Mouse (Mus musculus) ES-E14 (cell line): ENCODE measurements around the gene Fam171a2. TPM values are rescaled to one million over a fixed set of nuclear protein-coding genes. Genes with fewer than 3 reads are reported as not detected.

ENCODE experiments used
- DNase-seq: peaks from one replicate; pipeline ENCODE4 v3.0.0-alpha.2; 2013; ENCODE audit warnings: low read depth, low spot score
- H3K27ac ChIP-seq: 2 replicates; pipeline ENCODE4 v1.5.1; 2012; ENCODE audit warnings: low read depth, mild to moderate bottlenecking, low read length, moderate library complexity, mixed read lengths; ENCODE audit not compliant: poor library complexity, insufficient read depth, severe bottlenecking
- H3K36me3 ChIP-seq: 2 replicates; pipeline ENCODE4 v1.6.1; 2012; ENCODE audit warnings: mild to moderate bottlenecking, low read length, moderate library complexity, mixed read lengths; ENCODE audit not compliant: control insufficient read depth, poor library complexity, insufficient read depth, severe bottlenecking
- H3K4me1 ChIP-seq, 2 experiments: fragments of 150-350 bp in 1 of 2; sonication (generic) in 1 of 2; 2 replicates each; pipeline ENCODE4 v1.6.1; 2012; ENCODE audit warnings: low read length in 2 of 2, mild to moderate bottlenecking in 1 of 2, mixed read lengths in 1 of 2; ENCODE audit not compliant: control insufficient read depth in 2 of 2, insufficient read depth in 2 of 2, poor library complexity in 1 of 2
- H3K4me3 ChIP-seq, 2 experiments: fragments of 150-350 bp in 1 of 2; sonication (generic) in 1 of 2; 2 replicates each; pipeline ENCODE4 v1.5.1; 2012; ENCODE audit warnings: low read length in 2 of 2, low read depth in 1 of 2, mild to moderate bottlenecking in 1 of 2, mixed read lengths in 1 of 2; ENCODE audit not compliant: insufficient read depth in 1 of 2, poor library complexity in 1 of 2, severe bottlenecking in 1 of 2
- H3K9ac ChIP-seq: 2 replicates; pipeline ENCODE4 v1.6.1; 2012; ENCODE audit warnings: low read depth, mild to moderate bottlenecking, low read length, mixed read lengths; ENCODE audit not compliant: poor library complexity, insufficient read depth, severe bottlenecking
- H3K9me3 ChIP-seq: fragments of 150-350 bp; sonication (generic); 2 replicates; pipeline ENCODE4 v1.6.1; 2012; ENCODE audit warnings: low read depth, mild to moderate bottlenecking, low read length; ENCODE audit not compliant: control insufficient read depth, insufficient read depth
- CHD2 ChIP-seq: IDR thresholded peaks from 2 replicates; pipeline ENCODE4 v1.6.1; 2014; ENCODE audit warnings: mild to moderate bottlenecking, low read depth, low read length, inconsistent platforms
- HCFC1 ChIP-seq: IDR thresholded peaks from 2 replicates; pipeline ENCODE4 v1.6.1; 2012; ENCODE audit warnings: low read length, inconsistent platforms, borderline replicate concordance; ENCODE audit not compliant: insufficient read depth
- MAFK ChIP-seq: IDR thresholded peaks from 2 replicates; pipeline ENCODE4 v1.6.1; 2014; ENCODE audit warnings: mild to moderate bottlenecking, low read depth, low read length, inconsistent platforms; ENCODE audit not compliant: insufficient read depth
- ZC3H11A ChIP-seq: IDR thresholded peaks from 2 replicates; pipeline ENCODE4 v1.6.1; 2012; ENCODE audit warnings: low read depth, mild to moderate bottlenecking, inconsistent platforms, low read length, borderline replicate concordance
- ZNF384 ChIP-seq: IDR thresholded peaks from 2 replicates; pipeline ENCODE4 v1.6.1; 2012; ENCODE audit warnings: low read depth, low read length, inconsistent platforms
- in situ Hi-C, 2 experiments: fragments of 600-800 bp; cut with MboI; formaldehyde crosslinking; loops; one replicate each; pipeline ENCODE4 v1.15.1; 2025; ENCODE audit warnings: low sequenced_read_pairs in 2 of 2, inconsistent platforms in 1 of 2; ENCODE audit not compliant: unreplicated experiment in 2 of 2
- total RNA-seq: library from RNA; depleted of rRNA; stranded (reverse); fragments of 300-350 nt; gene quantifications from 2 replicates; pipeline ENCODE4 v1.2.3, GENCODE M21; 2012

The Fam171a2 gene
- total RNA-seq, 1 experiment, result 6.7 TPM

GRCm38 (mm10) chr11:102418887-102419286, 28.6 kb downstream of the Fam171a2 start:
- H3K9me3 ChIP-seq, result no peaks in the 10 kb centered on the region
- in situ Hi-C loops, result no loop called here
- TF ChIP-seq CHD2, result no peak
- TF ChIP-seq ZC3H11A, result no peak
- TF ChIP-seq HCFC1, result no peak
- no peak for TF ChIP-seq ZNF384
- no peak for TF ChIP-seq MAFK
- H3K4me3 ChIP-seq, result no peak overlapping the region
- no peak for DNase-seq
- no peak overlapping the region for H3K9ac ChIP-seq
- H3K36me3 ChIP-seq, result no peaks in the 10 kb centered on the region
- H3K27ac ChIP-seq, result no peak overlapping the region
- peaks cover 0 to 6% of the 10 kb centered on the region in 2 experiments; a peak in 2 of 4 replicates for H3K4me1 ChIP-seq

- no peak for TF ChIP-seq MAFK
- no peak for TF ChIP-seq HCFC1
- TF ChIP-seq ZC3H11A, result no peak
- no peak for TF ChIP-seq CHD2
- TF ChIP-seq ZNF384, result no peak
- Histone ChIP-seq H3K4me1 (peaks cover 0 to 6% of the 10 kb centered on the region in 2 experiments; a peak in 2 of 4 replicates), H3K36me3 (no peaks in the 10 kb centered on the region), H3K9me3 (no peaks in the 10 kb centered on the region), H3K4me3 (no peak overlapping the region), H3K9ac (no peak overlapping the region), H3K27ac (no peak overlapping the region)
- in situ Hi-C loops, result no loop called here
- no peak for DNase-seq
These were observed 30.3 kb downstream of the Fam171a2 start for GRCm38 (mm10) chr11:102417160-102417559.

GRCm38 (mm10) chr11:102415034-102415802, 32.3 kb downstream of the Fam171a2 start:
- no peaks in the 10 kb centered on the region for H3K36me3 ChIP-seq
- TF ChIP-seq ZNF384 (no peak), HCFC1 (no peak), MAFK (no peak), CHD2 (no peak), ZC3H11A (no peak)
- H3K4me1 ChIP-seq, result peaks cover 0 to 6% of the 10 kb centered on the region in 2 experiments; a peak in 2 of 4 replicates
- H3K9ac ChIP-seq, result no peak overlapping the region
- H3K27ac ChIP-seq, result no peak overlapping the region
- no peak overlapping the region for H3K4me3 ChIP-seq
- H3K9me3 ChIP-seq, result no peaks in the 10 kb centered on the region
- DNase-seq, result no peak
- in situ Hi-C loops, result no loop called here

GRCm38 (mm10) chr11:102413059-102413458, 34.4 kb downstream of the Fam171a2 start:
- Histone ChIP-seq H3K4me1 (peaks cover 0 to 13% of the 10 kb centered on the region in 2 experiments; a peak in 2 of 4 replicates), H3K9me3 (no peaks in the 10 kb centered on the region), H3K36me3 (no peaks in the 10 kb centered on the region), H3K27ac (no peak overlapping the region), H3K4me3 (no peak overlapping the region), H3K9ac (no peak overlapping the region)
- in situ Hi-C loops, result loop anchor here (5.0 kb wide), 2 partner anchors 111 to 121 kb away; no protein-coding TSS in a partner anchor
- no peak for DNase-seq
- no peak for TF ChIP-seq HCFC1
- no peak for TF ChIP-seq ZC3H11A
- no peak for TF ChIP-seq CHD2
- no peak for TF ChIP-seq MAFK
- TF ChIP-seq ZNF384, result no peak
